Mouse (Mus musculus) midbrain, embryonic 10.5 days (tissue): ENCODE data around the gene Cd7. TPM values are rescaled to one million over a fixed set of nuclear protein-coding genes. Genes with fewer than 3 reads are reported as not detected.
"Not testable (repeated sequence)": the region's sequence is repeated elsewhere in the genome, so short reads cannot be mapped to it uniquely, and the experiment has no call there.

ENCODE experiments used
- DNase-seq: peaks from one replicate; pipeline ENCODE4 v3.0.0-alpha.2; 2017; ENCODE audit warnings: low spot score
- H3K27ac ChIP-seq: fragments of 300-500 bp; sonication (generic); replicated peaks from 2 replicates; pipeline ENCODE4 v1.5.1; 2016; ENCODE audit warnings: mild to moderate bottlenecking
- H3K27me3 ChIP-seq: fragments of 300-500 bp; sonication (generic); 2 replicates; pipeline ENCODE4 v1.6.1; 2016; ENCODE audit warnings: low read depth, mild to moderate bottlenecking; ENCODE audit not compliant: poor library complexity, severe bottlenecking
- H3K36me3 ChIP-seq: fragments of 300-500 bp; sonication (generic); 2 replicates; pipeline ENCODE4 v1.6.1; 2016; ENCODE audit warnings: mild to moderate bottlenecking, moderate library complexity
- H3K4me1 ChIP-seq: fragments of 300-500 bp; sonication (generic); 2 replicates; pipeline ENCODE4 v1.6.1; 2016
- H3K4me3 ChIP-seq: fragments of 300-500 bp; sonication (generic); 2 replicates; pipeline ENCODE4 v1.5.1; 2016; ENCODE audit warnings: mild to moderate bottlenecking, moderate library complexity
- H3K9me3 ChIP-seq: fragments of 300-500 bp; sonication (generic); replicated peaks from 2 replicates; pipeline ENCODE4 v1.6.1; 2016; ENCODE audit warnings: mild to moderate bottlenecking
- WGBS: fragments of 180-500 bp; shearing (Covaris S2); methylation state at CpG from one replicate; pipeline ENCODE4 v1.1.7; 2016; 5-methylcytosine and 5-hydroxymethylcytosine counted together
- polyA plus RNA-seq: library from polyadenylated mRNA; unstranded; fragments of >200 nt; fragmentation: Nextera tagmentation; extraction: Ambion mirVana; gene quantifications from 2 replicates; pipeline ENCODE4 v1.2.1, GENCODE M21; 2016

Cd7 gene
- polyA plus RNA-seq: not detected in 2 replicates

- no peak for DNase-seq
- Histone ChIP-seq H3K27me3 (no peaks in the 10 kb centered on the region), H3K27ac (no peak within 1 kb of the TSS), H3K36me3 (no peaks in the 10 kb centered on the region), H3K4me3 (no peak within 1 kb of the TSS), H3K9me3 (no peaks in the 10 kb centered on the region), H3K4me1 (no peaks in the 10 kb centered on the region)
- WGBS: 77% methylated on average over 5 of the region's 5 CpGs
These were observed at the start of gene Cd7 for GRCm38 (mm10) chr11:121039302-121039701. TSS of gene Cd7 (minus strand) at chr11:121039418.

- no peaks in the 10 kb centered on the region for H3K27me3 ChIP-seq
- no peak overlapping the region for H3K4me3 ChIP-seq
- no peaks in the 10 kb centered on the region for H3K4me1 ChIP-seq
- H3K36me3 ChIP-seq: no peaks in the 10 kb centered on the region
- 90% methylated on average over 6 of the region's 6 CpGs for WGBS
- no peak overlapping the region for H3K27ac ChIP-seq
- no peak for DNase-seq
- H3K9me3 ChIP-seq: no peaks in the 10 kb centered on the region
These were observed 49.8 kb upstream of the Cd7 start for GRCm38 (mm10) chr11:121088997-121089396.

GRCm38 (mm10) chr11:121086296-121086695, 47.1 kb upstream of the Cd7 start:
- no peaks in the 10 kb centered on the region for H3K9me3 ChIP-seq
- H3K36me3 ChIP-seq: no peaks in the 10 kb centered on the region
- H3K4me3 ChIP-seq: no peak overlapping the region
- WGBS: 66% methylated on average over 4 of the region's 4 CpGs
- DNase-seq: no peak
- H3K27ac ChIP-seq: no peak overlapping the region
- H3K4me1 ChIP-seq: no peaks in the 10 kb centered on the region
- no peaks in the 10 kb centered on the region for H3K27me3 ChIP-seq

DNA sequence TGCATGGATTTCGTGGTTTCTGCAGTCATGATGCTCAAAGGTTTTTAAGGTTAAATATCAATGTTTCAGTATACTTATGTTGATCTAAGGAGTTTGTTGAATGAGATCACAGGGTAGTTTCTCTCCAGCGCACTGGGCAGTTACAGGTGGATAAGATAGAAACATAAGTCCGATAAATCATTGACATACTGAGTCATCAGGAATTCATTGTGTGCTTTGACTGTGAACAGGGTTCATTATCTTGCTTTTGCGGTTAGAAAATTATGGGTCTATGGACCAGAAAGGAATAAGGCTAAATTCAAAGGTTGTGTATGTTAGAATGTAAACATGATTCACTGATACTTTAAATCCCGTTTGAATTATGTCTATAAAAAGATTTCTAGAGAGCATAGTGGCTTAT, 46.0 kb upstream of the Cd7 start:
- Histone ChIP-seq H3K9me3 (no peaks in the 10 kb centered on the region), H3K36me3 (no peaks in the 10 kb centered on the region), H3K4me3 (no peak overlapping the region), H3K27ac (no peak overlapping the region), H3K4me1 (no peaks in the 10 kb centered on the region), H3K27me3 (no peaks in the 10 kb centered on the region)
- 86% methylated on average over 5 of the region's 5 CpGs for WGBS
- DNase-seq: no peak

DNA sequence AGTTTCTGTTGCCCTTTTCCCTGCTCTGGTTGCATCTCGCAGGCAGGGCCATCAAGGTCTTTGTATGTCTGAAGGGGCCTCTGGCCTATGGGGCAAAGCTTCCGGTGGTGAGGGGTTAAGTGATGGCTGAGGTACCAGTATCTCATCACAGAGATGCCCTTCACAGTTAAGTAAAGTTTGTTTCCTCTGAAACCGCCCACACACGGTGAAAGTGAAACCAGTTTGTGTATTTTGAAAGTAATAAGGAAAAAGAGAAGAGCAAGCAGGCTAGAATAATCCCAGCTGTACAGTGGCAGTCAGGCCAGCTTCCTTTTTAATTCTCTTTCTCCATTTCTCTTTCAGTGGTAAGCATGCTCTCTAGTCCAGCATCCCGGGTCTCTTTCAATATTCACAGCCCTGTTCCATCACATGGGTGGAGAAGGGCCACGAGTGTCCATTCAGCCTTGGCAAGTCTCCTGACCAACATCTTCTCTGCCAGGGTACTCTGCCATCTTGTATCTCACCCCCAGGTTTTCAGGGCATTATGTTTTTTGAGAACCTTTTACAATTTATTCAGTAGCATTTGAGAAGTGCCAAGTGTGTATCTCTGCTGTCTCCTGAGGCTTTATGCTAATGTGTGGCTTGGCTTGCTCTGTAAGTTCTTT, 43.8 kb upstream of the Cd7 start:
- Histone ChIP-seq H3K36me3 (no peaks in the 10 kb centered on the region), H3K9me3 (no peaks in the 10 kb centered on the region), H3K27ac (no peak overlapping the region), H3K4me1 (no peaks in the 10 kb centered on the region), H3K4me3 (no peak overlapping the region), H3K27me3 (no peaks in the 10 kb centered on the region)
- WGBS: 81% methylated on average over 6 of the region's 6 CpGs
- no peak for DNase-seq

DNA sequence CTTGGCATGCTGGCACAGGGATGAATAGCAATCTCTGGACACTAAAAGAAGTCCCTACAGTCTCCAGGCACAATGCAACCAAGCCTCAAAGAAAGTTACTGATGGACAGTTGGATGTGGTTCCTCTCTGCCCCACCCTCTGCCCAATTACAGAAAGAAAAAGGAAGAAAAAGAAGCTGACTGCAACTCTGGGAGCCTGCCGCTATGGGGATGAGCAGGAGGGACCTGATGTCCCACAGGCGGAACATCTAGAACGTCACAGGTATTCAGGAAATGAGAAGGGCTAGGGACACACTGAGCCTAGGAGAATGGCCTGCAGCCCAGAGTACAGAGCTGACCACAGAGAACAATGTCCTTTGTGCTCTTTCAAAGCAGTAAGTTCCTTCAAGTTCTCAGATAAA, 43.0 kb upstream of the Cd7 start:
- 84% methylated on average over 3 of the region's 3 CpGs for WGBS
- no peak overlapping the region for H3K27ac ChIP-seq
- H3K4me3 ChIP-seq: no peak overlapping the region
- no peaks in the 10 kb centered on the region for H3K4me1 ChIP-seq
- no peak for DNase-seq
- no peaks in the 10 kb centered on the region for H3K9me3 ChIP-seq
- H3K27me3 ChIP-seq: no peaks in the 10 kb centered on the region
- no peaks in the 10 kb centered on the region for H3K36me3 ChIP-seq

DNA sequence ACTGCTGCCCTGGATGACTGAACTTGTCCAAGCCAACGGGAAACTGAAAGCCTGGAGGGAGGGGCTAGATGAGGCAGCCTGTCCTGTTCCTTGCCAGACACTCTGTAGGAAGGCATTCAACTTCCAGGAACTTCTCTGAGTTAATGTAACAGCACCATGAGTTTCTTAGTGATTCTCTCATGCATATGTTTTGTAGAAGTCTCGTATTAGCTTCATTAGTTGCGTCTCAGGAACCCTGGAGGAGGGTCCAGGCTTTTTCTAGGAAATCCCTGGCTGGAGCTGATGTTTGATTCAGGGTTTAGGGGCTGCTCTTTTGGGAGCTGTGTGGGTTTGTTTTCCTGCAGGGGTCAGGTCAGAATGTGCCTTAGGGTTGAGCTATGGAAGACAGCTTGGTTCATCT, 41.9 kb upstream of the Cd7 start, which contains the start of gene Sectm1a:
Sectm1a (minus strand) TSS at position 101 of the 400 bp plus-strand sequence.
- no peak within 1 kb of the TSS for H3K27ac ChIP-seq
- H3K9me3 ChIP-seq: no peaks in the 10 kb centered on the region
- no peaks in the 10 kb centered on the region for H3K27me3 ChIP-seq
- WGBS: 76% methylated on average over 3 of the region's 3 CpGs
- no peak within 1 kb of the TSS for H3K4me3 ChIP-seq
- no peak for DNase-seq
- no peaks in the 10 kb centered on the region for H3K36me3 ChIP-seq
- H3K4me1 ChIP-seq: no peaks in the 10 kb centered on the region

DNA sequence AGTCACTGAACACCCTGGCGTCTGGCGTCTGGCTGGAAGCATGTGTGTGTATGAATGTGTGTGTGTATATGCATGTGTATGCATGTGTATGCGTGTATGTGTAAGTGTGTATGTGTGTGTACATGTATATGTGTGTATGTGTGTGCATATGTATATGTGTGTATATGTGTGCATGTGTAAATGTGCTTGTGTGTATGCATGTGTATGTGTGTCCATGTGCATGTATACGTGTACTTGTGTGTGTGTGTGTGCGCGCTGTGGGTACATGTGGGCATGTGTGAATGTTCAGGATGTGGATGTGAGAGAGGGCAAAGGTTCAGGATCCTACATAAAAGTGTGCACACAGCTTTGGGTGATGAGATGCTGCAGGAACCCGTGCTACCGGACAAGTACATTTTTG, 41.1 kb upstream of the Cd7 start:
- no peak overlapping the region for H3K4me3 ChIP-seq
- DNase-seq: no peak
- 96% methylated on average over 8 of the region's 8 CpGs for WGBS
- H3K9me3 ChIP-seq: no peaks in the 10 kb centered on the region
- no peaks in the 10 kb centered on the region for H3K27me3 ChIP-seq
- no peaks in the 10 kb centered on the region for H3K36me3 ChIP-seq
- no peaks in the 10 kb centered on the region for H3K4me1 ChIP-seq
- no peak overlapping the region for H3K27ac ChIP-seq

- Histone ChIP-seq H3K4me1 (no peaks in the 10 kb centered on the region), H3K4me3 (no peak overlapping the region), H3K36me3 (no peaks in the 10 kb centered on the region), H3K27me3 (no peaks in the 10 kb centered on the region), H3K9me3 (no peaks in the 10 kb centered on the region), H3K27ac (no peak overlapping the region)
- no peak for DNase-seq
- WGBS: 81% methylated on average over 5 of the region's 5 CpGs
These were observed 36.4 kb upstream of the Cd7 start for GRCm38 (mm10) chr11:121075655-121076054.

GRCm38 (mm10) chr11:121069662-121070061, 30.4 kb upstream of the Cd7 start:
- H3K27me3 ChIP-seq, H3K9me3 ChIP-seq, H3K36me3 ChIP-seq, H3K27ac ChIP-seq, H3K4me3 ChIP-seq, H3K4me1 ChIP-seq, DNase-seq: not testable (repeated sequence)
- 94% methylated on average over 11 of the region's 16 CpGs for WGBS

DNA sequence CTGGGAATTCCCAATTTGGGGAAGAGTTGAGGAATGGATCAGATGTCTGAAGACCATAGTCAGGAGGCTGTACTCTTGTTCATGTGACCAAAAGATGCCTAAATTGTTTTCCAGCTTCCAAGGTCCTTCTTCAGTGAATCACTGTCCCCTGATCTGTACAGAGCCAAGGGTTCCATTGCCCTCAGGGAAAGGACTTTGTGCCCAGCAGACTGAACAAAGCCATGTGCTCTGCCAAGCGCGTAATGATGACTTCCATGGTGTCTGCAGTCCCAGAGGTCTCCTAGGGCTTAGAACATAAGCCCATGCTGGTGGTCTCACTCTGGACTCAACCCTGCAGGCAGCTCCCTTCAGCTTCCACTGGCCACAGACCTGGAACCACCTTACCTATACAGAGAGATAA, 28.7 kb upstream of the Cd7 start:
- DNase-seq: no peak
- Histone ChIP-seq H3K27me3 (no peaks in the 10 kb centered on the region), H3K4me1 (no peaks in the 10 kb centered on the region), H3K27ac (no peak overlapping the region), H3K4me3 (no peak overlapping the region), H3K36me3 (no peaks in the 10 kb centered on the region), H3K9me3 (no peaks in the 10 kb centered on the region)
- WGBS: 93% methylated on average over 2 of the region's 2 CpGs

DNA sequence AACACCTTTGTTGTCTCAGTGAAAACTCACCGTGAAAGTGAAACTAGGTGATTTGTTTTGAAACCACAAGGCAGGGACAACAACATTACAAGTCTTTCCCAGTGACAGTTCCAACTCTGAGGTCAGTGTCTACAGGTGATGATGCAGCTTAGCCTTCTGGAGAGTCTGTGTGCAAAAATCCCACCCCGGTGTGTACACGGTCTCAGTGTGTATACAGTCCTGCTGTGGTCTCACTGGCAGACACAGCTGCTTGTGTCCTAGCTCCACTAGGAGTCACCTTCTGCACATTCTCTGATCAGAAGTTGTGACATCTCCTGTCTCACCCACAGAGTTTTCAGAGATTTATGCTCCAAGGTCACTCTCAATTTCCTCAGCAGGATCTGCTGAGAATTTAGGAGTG, 25.0 kb upstream of the Cd7 start:
- no peak for DNase-seq
- Histone ChIP-seq H3K4me1 (no peaks in the 10 kb centered on the region), H3K27ac (no peak overlapping the region), H3K36me3 (no peaks in the 10 kb centered on the region), H3K4me3 (no peak overlapping the region), H3K27me3 (no peaks in the 10 kb centered on the region), H3K9me3 (no peaks in the 10 kb centered on the region)
- 88% methylated on average over 3 of the region's 3 CpGs for WGBS

- WGBS: 74% methylated on average over 5 of the region's 5 CpGs
- Histone ChIP-seq H3K36me3 (no peaks in the 10 kb centered on the region), H3K27ac (no peak within 1 kb of the TSS), H3K9me3 (no peaks in the 10 kb centered on the region), H3K27me3 (no peaks in the 10 kb centered on the region), H3K4me1 (no peaks in the 10 kb centered on the region), H3K4me3 (no peak within 1 kb of the TSS)
- no peak for DNase-seq
These were observed 24.2 kb upstream of the Cd7 start, which contains the start of gene Sectm1b for GRCm38 (mm10) chr11:121063379-121063778. TSS of gene Sectm1b (minus strand) at chr11:121063569.

GRCm38 (mm10) chr11:121061615-121062014, 22.4 kb upstream of the Cd7 start:
- DNase-seq: no peak

More at GRCm38 (mm10) chr11:121061615-121062014, 22.4 kb upstream of the Cd7 start:
- H3K4me1 ChIP-seq: no peaks in the 10 kb centered on the region
- no peaks in the 10 kb centered on the region for H3K36me3 ChIP-seq
- no peak overlapping the region for H3K27ac ChIP-seq
- H3K27me3 ChIP-seq: no peaks in the 10 kb centered on the region
- WGBS: 90% methylated on average over 8 of the region's 8 CpGs
- no peak overlapping the region for H3K4me3 ChIP-seq
- no peaks in the 10 kb centered on the region for H3K9me3 ChIP-seq
